Mouse (Mus musculus) granulocyte monocyte progenitor cell, adult 5-6 weeks (primary cell): ENCODE results near the gene Klhl30. TPM values are rescaled to one million over a fixed set of nuclear protein-coding genes. Genes with fewer than 3 reads are reported as not detected.

Experiments
- total RNA-seq, 2 experiments: library from RNA; stranded (forward) in 1 of 2; stranded (reverse) in 1 of 2; fragments of 200-712, 200-1000 nt in 1 of 2; fragments of >200 nt in 1 of 2; fragmentation: Nextera tagmentation in 1 of 2; gene quantifications; 2 replicates each; pipeline ENCODE4 v1.2.3; 2014 to 2017

Klhl30 gene
- total RNA-seq, 2 experiments from 2014 or later: not detected

Other genes with a start within 250 kb of the Klhl30 start
- gene Rbm44, start 205.9 kb upstream of the Klhl30 start, total RNA-seq (2014; fragmentation: Nextera tagmentation): 1.1 and 9.6 TPM in 2 replicates
- 5.2 and 7.8 TPM in 2 replicates for gene Rbm44, start 205.9 kb upstream of the Klhl30 start, total RNA-seq (2017)
- gene Ramp1, start 171.2 kb upstream of the Klhl30 start, total RNA-seq (2014; fragmentation: Nextera tagmentation): 160 and 199 TPM in 2 replicates
- 179 and 199 TPM in 2 replicates for gene Ramp1, start 171.2 kb upstream of the Klhl30 start, total RNA-seq (2017)
- gene Ube2f, start 100.7 kb upstream of the Klhl30 start, total RNA-seq (2014; fragmentation: Nextera tagmentation): 80.4 and 94.7 TPM in 2 replicates
- gene Ube2f, start 100.7 kb upstream of the Klhl30 start, total RNA-seq (2017): 40.4 and 50.5 TPM in 2 replicates
- gene Scly, start 52.7 kb upstream of the Klhl30 start, total RNA-seq (2014; fragmentation: Nextera tagmentation): 31.6 and 39.5 TPM in 2 replicates
- 20.9 and 21.8 TPM in 2 replicates for gene Scly, start 52.7 kb upstream of the Klhl30 start, total RNA-seq (2017)
- gene Espnl, start 28.9 kb upstream of the Klhl30 start, total RNA-seq (2014; fragmentation: Nextera tagmentation): 0.17 and 0.95 TPM in 2 replicates
- gene Espnl, start 28.9 kb upstream of the Klhl30 start, total RNA-seq (2017): 0.22 and 0.26 TPM in 2 replicates
- 0.24 TPM in 1 of 2 replicates, not detected in the other for gene Erfe, start 15.4 kb downstream of the Klhl30 start, total RNA-seq (2014; fragmentation: Nextera tagmentation)
- 0.26 TPM in 1 of 2 replicates, not detected in the other for gene Erfe, start 15.4 kb downstream of the Klhl30 start, total RNA-seq (2017)
- 108 and 113 TPM in 2 replicates for gene Ilkap, start 47.8 kb downstream of the Klhl30 start, total RNA-seq (2014; fragmentation: Nextera tagmentation)
- 109 and 111 TPM in 2 replicates for gene Ilkap, start 47.8 kb downstream of the Klhl30 start, total RNA-seq (2017)
- gene Hes6, start 63.0 kb downstream of the Klhl30 start, total RNA-seq (2014; fragmentation: Nextera tagmentation): 45.9 and 51.9 TPM in 2 replicates
- gene Hes6, start 63.0 kb downstream of the Klhl30 start, total RNA-seq (2017): 29.1 TPM in 2 replicates
- gene Per2, start 108.3 kb downstream of the Klhl30 start, total RNA-seq (2014; fragmentation: Nextera tagmentation): 4.3 and 7.8 TPM in 2 replicates
- 3.2 and 8.7 TPM in 2 replicates for gene Per2, start 108.3 kb downstream of the Klhl30 start, total RNA-seq (2017)
- gene Traf3ip1, start 143.6 kb downstream of the Klhl30 start, total RNA-seq (2014; fragmentation: Nextera tagmentation): 5.2 and 7.0 TPM in 2 replicates
- 4.6 and 5.6 TPM in 2 replicates for gene Traf3ip1, start 143.6 kb downstream of the Klhl30 start, total RNA-seq (2017)
- gene Asb1, start 189.5 kb downstream of the Klhl30 start, total RNA-seq (2014; fragmentation: Nextera tagmentation): 4.2 and 8.1 TPM in 2 replicates
- 7.9 and 12.2 TPM in 2 replicates for gene Asb1, start 189.5 kb downstream of the Klhl30 start, total RNA-seq (2017)